11 mouse cellular contexts compared by ENCODE assay signal in genomic region chr8:84127202-84127901, GRCm38 (mm10). TPM values are rescaled to one million over a fixed set of nuclear protein-coding genes. Genes with fewer than 3 reads are reported as not detected.
DNase-seq lines count a peak whose midpoint lies in the region; ATAC-seq and TF ChIP-seq lines count a peak whose summit lies in the region.
"Had no signal": no experiment of that assay in that cellular context is flagged by ENCODE, and none has a peak within 500 bp of the region (broad histone marks: within the 10 kb centered on the region; RNA-seq: fewer than 3 reads in every experiment).

No protein-coding gene starts in this region.

- TF ChIP-seq EP300 in liver, postnatal 0 days (IDR thresholded peaks at IDR 0.05; ENCODE audit: low read depth) = no peak

- ATAC-seq in midbrain, postnatal 0 days (ENCODE audit: low FRiP score) = no peak
- ATAC-seq in limb, embryonic 12.5 days (ENCODE audit: insufficient number of reproducible peaks, insufficient read depth, low FRiP score, low TSS enrichment, low read depth) = peak; percentile 53
- no peak; the same call in 1 of the 2 replicates for ATAC-seq in liver, postnatal 0 days

- H3K36me3 ChIP-seq in midbrain, embryonic 10.5 days = peaks cover 10% of the 10 kb centered on the region
- H3K36me3 ChIP-seq in midbrain, postnatal 0 days (ENCODE audit: insufficient read depth, low read length) = peaks cover 3% of the 10 kb centered on the region
- H3K36me3 ChIP-seq in limb, embryonic 12.5 days = peaks cover 12% of the 10 kb centered on the region
- H3K36me3 ChIP-seq in liver, postnatal 0 days (replicated peaks; ENCODE audit: insufficient read depth, low read length) = 0 out of 2 replicates have a peak, but pooled peaks cover 2% of the 10 kb centered on the region

- no peak overlapping the region for H3K9ac ChIP-seq in midbrain, postnatal 0 days (replicated peaks; ENCODE audit: low read length, poor library complexity, severe bottlenecking)
- H3K9ac ChIP-seq in limb, embryonic 12.5 days (replicated peaks) = no peak overlapping the region
- no peak overlapping the region for H3K9ac ChIP-seq in liver, postnatal 0 days (replicated peaks)
- H3K9ac ChIP-seq: forebrain, postnatal 0 days had no signal

- no peaks in the 10 kb centered on the region for H3K9me3 ChIP-seq in midbrain, embryonic 10.5 days (replicated peaks)
- H3K9me3 ChIP-seq in midbrain, postnatal 0 days (ENCODE audit: low read length) = no peaks in the 10 kb centered on the region
- no peaks in the 10 kb centered on the region for H3K9me3 ChIP-seq in limb, embryonic 12.5 days
- H3K9me3 ChIP-seq in liver, postnatal 0 days (ENCODE audit: low read length) = no peaks in the 10 kb centered on the region

- WGBS in midbrain, embryonic 10.5 days = 69% methylated on average over 17 of the region's 17 CpGs
- 68% methylated on average over 17 of the region's 17 CpGs for WGBS in midbrain, postnatal 0 days
- WGBS in limb, embryonic 12.5 days = 54% methylated on average over 17 of the region's 17 CpGs
- 44% methylated on average over 17 of the region's 17 CpGs for WGBS in liver, postnatal 0 days (ENCODE audit: insufficient replicate concordance)

- H3K4me2 ChIP-seq in midbrain, postnatal 0 days (ENCODE audit: low read depth, low read length, poor library complexity, severe bottlenecking) = no peak overlapping the region
- H3K4me2 ChIP-seq in limb, embryonic 12.5 days = peak overlapping the region; percentile 21
- H3K4me2 ChIP-seq in liver, postnatal 0 days (ENCODE audit: low read depth, low read length) = no peak overlapping the region

- peak; percentile 9 for DNase-seq in cerebellum, adult 9-10 months
- no peak for DNase-seq in cerebellum, postnatal 4 days (ENCODE audit: low spot score in 2 of 2)
- no peak for DNase-seq in midbrain, embryonic 10.5 days (ENCODE audit: low spot score)
- no peak for DNase-seq in midbrain, postnatal 0 days (ENCODE audit: low spot score)
- peak; percentile 65 to 78 for DNase-seq in thymus, postnatal 36 days
- DNase-seq in liver, postnatal 0 days = no peak
- no peak for DNase-seq in embryo, embryonic 10 days (ENCODE audit: low spot score)
- DNase-seq: cerebellum, adult 18-20 months; forebrain, postnatal 0 days had no signal

- H3K27ac ChIP-seq in midbrain, embryonic 10.5 days (replicated peaks) = 0 out of 2 replicates have a peak overlapping the region, but pooled peaks have one; percentile 7
- H3K27ac ChIP-seq in midbrain, postnatal 0 days (ENCODE audit: low read depth, low read length) = no peak overlapping the region
- peak overlapping the region; percentile 50; the same call in 1 of the 2 replicates for H3K27ac ChIP-seq in limb, embryonic 12.5 days
- H3K27ac ChIP-seq in liver, postnatal 0 days (ENCODE audit: low read depth) = no peak overlapping the region

- H3K4me3 ChIP-seq in midbrain, embryonic 10.5 days = no peak overlapping the region
- no peak overlapping the region for H3K4me3 ChIP-seq in midbrain, postnatal 0 days (ENCODE audit: low read depth, low read length)
- no peak overlapping the region for H3K4me3 ChIP-seq in limb, embryonic 12.5 days (replicated peaks)
- no peak overlapping the region for H3K4me3 ChIP-seq in liver, postnatal 0 days (ENCODE audit: low read depth, low read length)

- TF ChIP-seq CTCF in midbrain, postnatal 0 days (IDR thresholded peaks at IDR 0.05) = no peak
- TF ChIP-seq CTCF in liver, postnatal 0 days (IDR thresholded peaks at IDR 0.05; ENCODE audit: low read depth) = no peak

- peaks cover 12% of the 10 kb centered on the region for H3K27me3 ChIP-seq in midbrain, embryonic 10.5 days (ENCODE audit: low read depth, poor library complexity, severe bottlenecking)
- H3K27me3 ChIP-seq in midbrain, postnatal 0 days (ENCODE audit: insufficient read depth, low read length) = no peaks in the 10 kb centered on the region
- no peaks in the 10 kb centered on the region; the same call in 1 of the 2 replicates for H3K27me3 ChIP-seq in limb, embryonic 12.5 days
- no peaks in the 10 kb centered on the region for H3K27me3 ChIP-seq in liver, postnatal 0 days (ENCODE audit: insufficient read depth, low read length)

- H3K4me1 ChIP-seq in midbrain, embryonic 10.5 days = peaks cover 14% of the 10 kb centered on the region
- H3K4me1 ChIP-seq in midbrain, postnatal 0 days (ENCODE audit: insufficient read depth, low read length) = 0 out of 2 replicates have a peak, but pooled peaks cover 4% of the 10 kb centered on the region
- peaks cover 27% of the 10 kb centered on the region for H3K4me1 ChIP-seq in limb, embryonic 12.5 days (replicated peaks)
- H3K4me1 ChIP-seq in liver, postnatal 0 days (ENCODE audit: insufficient read depth) = no peaks in the 10 kb centered on the region

RNA-seq across cellular contexts. Expression of gene Podnl1, which starts 1.6 kb away (rescaled TPM):
- 0.09 and 0.14 TPM in 2 replicates for polyA plus RNA-seq in midbrain, embryonic 10.5 days (2016; fragmentation: Nextera tagmentation; extraction: Ambion mirVana)
- 0.05 and 0.19 TPM in 2 replicates for total RNA-seq in midbrain, postnatal 0 days (2014; rRNA removed)
- 0.38 and 0.56 TPM in 2 replicates for polyA plus RNA-seq in midbrain, postnatal 0 days (2015; fragmentation: Nextera tagmentation; extraction: Ambion mirVana)
- 0.83 and 1.1 TPM in 2 replicates for polyA plus RNA-seq in limb, embryonic 12.5 days (2016; fragmentation: Nextera tagmentation; extraction: Ambion mirVana)
- polyA plus RNA-seq in liver, postnatal 0 days (2015; fragmentation: Nextera tagmentation; extraction: Ambion mirVana) = not detected in 2 replicates
- total RNA-seq: heart, postnatal 25 days had no signal

RNA-seq across cellular contexts. Expression of gene Cc2d1a, which starts 20.4 kb away (rescaled TPM):
- 14.0 and 18.1 TPM in 2 replicates for polyA plus RNA-seq in midbrain, embryonic 10.5 days (2016; fragmentation: Nextera tagmentation; extraction: Ambion mirVana)
- 86.1 and 101 TPM in 2 replicates for total RNA-seq in midbrain, postnatal 0 days (2014; rRNA removed)
- 65.9 and 70.7 TPM in 2 replicates for polyA plus RNA-seq in midbrain, postnatal 0 days (2015; fragmentation: Nextera tagmentation; extraction: Ambion mirVana)
- 26.2 and 28.7 TPM in 2 replicates for polyA plus RNA-seq in limb, embryonic 12.5 days (2016; fragmentation: Nextera tagmentation; extraction: Ambion mirVana)
- polyA plus RNA-seq in liver, postnatal 0 days (2015; fragmentation: Nextera tagmentation; extraction: Ambion mirVana) = 4.4 and 4.5 TPM in 2 replicates

RNA-seq across cellular contexts. Expression of gene 4930432K21Rik, which starts 20.5 kb away (rescaled TPM):
- polyA plus RNA-seq in midbrain, embryonic 10.5 days (2016; fragmentation: Nextera tagmentation; extraction: Ambion mirVana) = 2.4 TPM in 2 replicates
- total RNA-seq in midbrain, postnatal 0 days (2014; rRNA removed) = 5.6 and 5.7 TPM in 2 replicates
- 2.2 and 2.4 TPM in 2 replicates for polyA plus RNA-seq in midbrain, postnatal 0 days (2015; fragmentation: Nextera tagmentation; extraction: Ambion mirVana)
- polyA plus RNA-seq in limb, embryonic 12.5 days (2016; fragmentation: Nextera tagmentation; extraction: Ambion mirVana) = 1.6 TPM in 2 replicates
- 0.24 and 0.29 TPM in 2 replicates for polyA plus RNA-seq in liver, postnatal 0 days (2015; fragmentation: Nextera tagmentation; extraction: Ambion mirVana)

RNA-seq across cellular contexts. Expression of gene Dcaf15, which starts 22.8 kb away (rescaled TPM):
- 16.3 and 17.5 TPM in 2 replicates for polyA plus RNA-seq in midbrain, embryonic 10.5 days (2016; fragmentation: Nextera tagmentation; extraction: Ambion mirVana)
- 62.3 and 67.6 TPM in 2 replicates for total RNA-seq in midbrain, postnatal 0 days (2014; rRNA removed)
- polyA plus RNA-seq in midbrain, postnatal 0 days (2015; fragmentation: Nextera tagmentation; extraction: Ambion mirVana) = 21.7 and 23.3 TPM in 2 replicates
- 16.3 and 17.0 TPM in 2 replicates for polyA plus RNA-seq in limb, embryonic 12.5 days (2016; fragmentation: Nextera tagmentation; extraction: Ambion mirVana)
- polyA plus RNA-seq in liver, postnatal 0 days (2015; fragmentation: Nextera tagmentation; extraction: Ambion mirVana) = 2.3 and 2.8 TPM in 2 replicates

RNA-seq across cellular contexts. Expression of gene Nanos3, which starts 57.7 kb away (rescaled TPM):
- 3.0 and 5.6 TPM in 2 replicates for polyA plus RNA-seq in midbrain, embryonic 10.5 days (2016; fragmentation: Nextera tagmentation; extraction: Ambion mirVana)
- total RNA-seq in midbrain, postnatal 0 days (2014; rRNA removed) = 0.27 and 4.6 TPM in 2 replicates
- 14.0 and 15.3 TPM in 2 replicates for polyA plus RNA-seq in midbrain, postnatal 0 days (2015; fragmentation: Nextera tagmentation; extraction: Ambion mirVana)
- polyA plus RNA-seq in limb, embryonic 12.5 days (2016; fragmentation: Nextera tagmentation; extraction: Ambion mirVana) = 3.3 and 5.5 TPM in 2 replicates
- polyA plus RNA-seq in liver, postnatal 0 days (2015; fragmentation: Nextera tagmentation; extraction: Ambion mirVana) = 0.34 and 0.79 TPM in 2 replicates

Comparison
In these comparisons a context has a peak if more than half of its experiments do, and no peak if none do; other contexts are left out.
1. DNase-seq: peak in cerebellum, adult 9-10 months (single experiment) and thymus, postnatal 36 days (2 of 2); none in cerebellum, postnatal 4 days (0 of 2), midbrain, embryonic 10.5 days (single experiment), midbrain, postnatal 0 days (single experiment), liver, postnatal 0 days (single experiment) and embryo, embryonic 10 days (single experiment).
2. H3K27ac ChIP-seq: peak in midbrain, embryonic 10.5 days (single experiment) and limb, embryonic 12.5 days (single experiment); none in midbrain, postnatal 0 days (single experiment) and liver, postnatal 0 days (single experiment).